Mouse (Mus musculus) spleen, postnatal 10 days (tissue): ENCODE data around the gene Kif3a.

Source experiments
- DNase-seq, 2 experiments: peaks; one replicate each; pipeline ENCODE4 v3.0.0; 2021 to 2022; ENCODE audit warnings: low spot score in 2 of 2

Kif3a gene

GRCm38 (mm10) chr11:53651441-53651840, 84.3 kb downstream of the Kif3a start:
- no peak for DNase-seq
